Mouse (Mus musculus): ENCODE data around the gene Ces1a.

- TF ChIP-seq CTCF (IDR thresholded peaks at IDR 0.05; ENCODE audit: borderline replicate concordance, control insufficient read depth, extremely low read depth, insufficient read depth, low read length, poor library complexity) (no peak), POLR2A (IDR thresholded peaks at IDR 0.05; ENCODE audit: control insufficient read depth, extremely low read depth, insufficient read depth, low read length, poor library complexity) (no peak)
Measured at GRCm38 (mm10) chr8:93088686-93089122, 40.7 kb upstream of the Ces1a start.
